Mouse (Mus musculus): Measurements from ENCODE around the gene Stim2. TPM values are rescaled to one million over a fixed set of nuclear protein-coding genes. Genes with fewer than 3 reads are reported as not detected.

The Stim2 gene
- total and polyA plus RNA-seq, 3 experiments = 11.7 to 18.6 TPM; not detected in 1

GRCm38 (mm10) chr5:53953216-53953615 lies 45.1 kb upstream of the Stim2 start:
- no peaks in the 10 kb centered on the region for H3K36me3 ChIP-seq (ENCODE audit: control insufficient read depth in 1 of 2, insufficient read depth in 2 of 2, low read length in 2 of 2)
- H3K4me1 ChIP-seq (ENCODE audit: control insufficient read depth in 1 of 2, insufficient read depth in 2 of 2, low read length in 2 of 2) = no peaks in the 10 kb centered on the region
- H3K9me3 ChIP-seq (replicated peaks; ENCODE audit: insufficient read depth, low read length) = no peaks in the 10 kb centered on the region
- no peak for DNase-seq (ENCODE audit: low read depth, low spot score)
- no peak overlapping the region for H3K9ac ChIP-seq (ENCODE audit: control insufficient read depth, low read depth, low read length, poor library complexity, severe bottlenecking)
- H3K27me3 ChIP-seq (ENCODE audit: control insufficient read depth in 1 of 2, insufficient read depth in 2 of 2, low read length in 2 of 2) = no peaks in the 10 kb centered on the region; a peak in 1 of 4 replicates
- no peak overlapping the region for H3K27ac ChIP-seq (ENCODE audit: control insufficient read depth, low read depth, low read length)
- no peak for TF ChIP-seq CTCF (IDR thresholded peaks at IDR 0.05 in 2 of 3, conservative IDR thresholded peaks at IDR 0.05 in 1 of 3; ENCODE audit: control insufficient read depth in 1 of 3, insufficient read depth in 1 of 3, low read depth in 2 of 3, low read length in 3 of 3, poor library complexity in 1 of 3, severe bottlenecking in 1 of 3)
- no peak for TF ChIP-seq TCF12 (IDR thresholded peaks at IDR 0.05; ENCODE audit: low read depth, low read length)
- no peak for TF ChIP-seq ZKSCAN1 (IDR thresholded peaks at IDR 0.05; ENCODE audit: low read depth, low read length)
- no peak for TF ChIP-seq GATA1 (IDR thresholded peaks at IDR 0.05; ENCODE audit: low read depth, low read length)
- TF ChIP-seq MYC (IDR thresholded peaks at IDR 0.05; ENCODE audit: low read depth, low read length) = no peak
- TF ChIP-seq E2F4 (IDR thresholded peaks at IDR 0.05; ENCODE audit: borderline replicate concordance, low read depth, low read length) = no peak
- no peak for TF ChIP-seq EP300 (IDR thresholded peaks at IDR 0.05; ENCODE audit: low read depth in 1 of 2, low read length in 2 of 2)
- TF ChIP-seq ELF1 (IDR thresholded peaks at IDR 0.05; ENCODE audit: low read depth, low read length) = no peak
- no peaks in the 10 kb centered on the region for H3K79me2 ChIP-seq (ENCODE audit: control insufficient read depth, insufficient read depth, low read length, poor library complexity)
- no peak overlapping the region for H3K4me3 ChIP-seq (ENCODE audit: control insufficient read depth in 1 of 2, insufficient read depth in 1 of 2, low read depth in 2 of 2, low read length in 2 of 2)

- H3K27me3 ChIP-seq (ENCODE audit: control insufficient read depth in 1 of 2, insufficient read depth in 2 of 2, low read length in 2 of 2) = no peaks in the 10 kb centered on the region; a peak in 1 of 4 replicates
- no peaks in the 10 kb centered on the region for H3K9me3 ChIP-seq (replicated peaks; ENCODE audit: insufficient read depth, low read length)
- no peak overlapping the region for H3K27ac ChIP-seq (ENCODE audit: control insufficient read depth, low read depth, low read length)
- no peaks in the 10 kb centered on the region for H3K4me1 ChIP-seq (ENCODE audit: control insufficient read depth in 1 of 2, insufficient read depth in 2 of 2, low read length in 2 of 2)
- no peak for DNase-seq (ENCODE audit: low read depth, low spot score)
- H3K36me3 ChIP-seq (ENCODE audit: control insufficient read depth in 1 of 2, insufficient read depth in 2 of 2, low read length in 2 of 2) = no peaks in the 10 kb centered on the region
- TF ChIP-seq ZMIZ1 (IDR thresholded peaks at IDR 0.05; ENCODE audit: low read depth, low read length) (no peak), CHD2 (IDR thresholded peaks at IDR 0.05; ENCODE audit: low read length) (no peak), MXI1 (IDR thresholded peaks at IDR 0.05; ENCODE audit: low read depth, low read length) (no peak), SIN3A (IDR thresholded peaks at IDR 0.05; ENCODE audit: low read length) (no peak), MYC (IDR thresholded peaks at IDR 0.05; ENCODE audit: low read depth, low read length) (no peak), USF2 (IDR thresholded peaks at IDR 0.05; ENCODE audit: borderline replicate concordance in 1 of 2, insufficient read depth in 1 of 2, low read depth in 1 of 2, low read length in 2 of 2) (no peak), ZC3H11A (IDR thresholded peaks at IDR 0.05; ENCODE audit: low read depth, low read length) (no peak), BHLHE40 (IDR thresholded peaks at IDR 0.05; ENCODE audit: borderline replicate concordance, low read depth, low read length) (no peak), TCF12 (IDR thresholded peaks at IDR 0.05; ENCODE audit: low read depth, low read length) (no peak), POLR2AphosphoS2 (IDR thresholded peaks at IDR 0.05; ENCODE audit: low read length) (no peak), EP300 (IDR thresholded peaks at IDR 0.05; ENCODE audit: low read depth in 1 of 2, low read length in 2 of 2) (no peak), MYB (IDR thresholded peaks at IDR 0.05; ENCODE audit: low read depth, low read length) (no peak), GATA1 (IDR thresholded peaks at IDR 0.05; ENCODE audit: low read depth, low read length) (no peak), CHD1 (IDR thresholded peaks at IDR 0.05; ENCODE audit: low read depth, low read length) (no peak), KAT2A (conservative IDR thresholded peaks at IDR 0.05; ENCODE audit: low read depth, low read length) (no peak), NRF1 (IDR thresholded peaks at IDR 0.05; ENCODE audit: insufficient read depth, low read depth, low read length, poor library complexity, severe bottlenecking) (no peak)
- H3K79me2 ChIP-seq (ENCODE audit: control insufficient read depth, insufficient read depth, low read length, poor library complexity) = no peaks in the 10 kb centered on the region
- no peak overlapping the region for H3K9ac ChIP-seq (ENCODE audit: control insufficient read depth, low read depth, low read length, poor library complexity, severe bottlenecking)
- H3K4me3 ChIP-seq (ENCODE audit: control insufficient read depth in 1 of 2, insufficient read depth in 1 of 2, low read depth in 2 of 2, low read length in 2 of 2) = no peak overlapping the region
Observed at GRCm38 (mm10) chr5:53953797-53954196, 44.5 kb upstream of the Stim2 start.

All from MEL (cell line).